ENCODE assay signal across 17 mouse cellular contexts in genomic region chr10:24972923-24973322, GRCm38 (mm10). TPM values are rescaled to one million over a fixed set of nuclear protein-coding genes. Genes with fewer than 3 reads are reported as not detected.
DNase-seq lines count a peak whose midpoint lies in the region; ATAC-seq lines count a peak whose summit lies in the region.
"Had no signal": no experiment of that assay in that cellular context is flagged by ENCODE, and none has a peak within 500 bp of the region (broad histone marks: within the 10 kb centered on the region; RNA-seq: fewer than 3 reads in every experiment).

No protein-coding gene starts in this region.

- peak; percentile 23 for DNase-seq in embryo, embryonic 10.5 days (ENCODE audit: low spot score)
- DNase-seq in embryo, embryonic 9.5 days (ENCODE audit: extremely low spot score): no peak
- no peak for DNase-seq in kidney, postnatal 36 days
- peak; percentile 36 for DNase-seq in R1 (ENCODE audit: low read depth, low spot score)
- no peak for DNase-seq in layer of hippocampus, postnatal 25 days (ENCODE audit: extremely low spot score in 1 of 2, low spot score in 1 of 2)
- no peak for DNase-seq in cerebellum, adult 18-20 months
- DNase-seq: cerebellum, adult 11-12 months; gastrocnemius, postnatal 36 days; heart, postnatal 4 days; kidney, adult 18-20 months; left cerebral cortex, postnatal 4 days; retina, postnatal 1 day; spleen, adult 18-20 months had no signal

- WGBS in kidney, embryonic 16.5 days: 14% methylated on average over 4 of the region's 4 CpGs
- 32% methylated on average over 4 of the region's 4 CpGs for WGBS in limb, embryonic 15.5 days

- peaks cover 13% of the 10 kb centered on the region for H3K4me1 ChIP-seq in kidney, embryonic 16.5 days (ENCODE audit: insufficient read depth, low read length)
- H3K4me1 ChIP-seq in limb, embryonic 15.5 days: 0 out of 2 replicates have a peak, but pooled peaks cover 3% of the 10 kb centered on the region
- H3K4me1 ChIP-seq: midbrain, embryonic 12.5 days had no signal

- H3K27me3 ChIP-seq in kidney, embryonic 16.5 days (ENCODE audit: insufficient read depth, low read length): no peaks in the 10 kb centered on the region
- no peaks in the 10 kb centered on the region for H3K27me3 ChIP-seq in limb, embryonic 15.5 days
- H3K27me3 ChIP-seq: midbrain, embryonic 12.5 days had no signal

- H3K27ac ChIP-seq in kidney, embryonic 16.5 days (ENCODE audit: low read length): no peak overlapping the region
- 0 out of 2 replicates have a peak overlapping the region, but pooled peaks have one; percentile 1 for H3K27ac ChIP-seq in limb, embryonic 15.5 days
- H3K27ac ChIP-seq: midbrain, embryonic 12.5 days had no signal

- ATAC-seq in kidney, embryonic 16.5 days (ENCODE audit: low FRiP score, low TSS enrichment): peak; percentile 59; the same call in 1 of the 2 replicates
- 0 out of 2 replicates have a peak, but pooled peaks have one; percentile 48 for ATAC-seq in limb, embryonic 15.5 days (ENCODE audit: insufficient number of reproducible peaks, low FRiP score, low TSS enrichment, low read depth)
- ATAC-seq: activated CD4-positive, CD25-positive, alpha-beta regulatory T cell, adult 4 months had no signal

- no peak overlapping the region for H3K4me3 ChIP-seq in kidney, embryonic 16.5 days (ENCODE audit: low read length)
- no peak overlapping the region for H3K4me3 ChIP-seq in limb, embryonic 15.5 days
- H3K4me3 ChIP-seq: midbrain, embryonic 12.5 days had no signal

- no peak overlapping the region for H3K4me2 ChIP-seq in kidney, embryonic 16.5 days (replicated peaks; ENCODE audit: low read depth, low read length)
- no peak overlapping the region for H3K4me2 ChIP-seq in limb, embryonic 15.5 days
- H3K4me2 ChIP-seq: midbrain, embryonic 12.5 days had no signal

- no peaks in the 10 kb centered on the region for H3K36me3 ChIP-seq in kidney, embryonic 16.5 days (ENCODE audit: insufficient read depth, low read length)
- no peaks in the 10 kb centered on the region for H3K36me3 ChIP-seq in limb, embryonic 15.5 days
- H3K36me3 ChIP-seq: midbrain, embryonic 12.5 days had no signal

- H3K9me3 ChIP-seq in kidney, embryonic 16.5 days (ENCODE audit: low read length): peaks cover 3% of the 10 kb centered on the region; the same call in 1 of the 2 replicates
- no peaks in the 10 kb centered on the region for H3K9me3 ChIP-seq in limb, embryonic 15.5 days
- H3K9me3 ChIP-seq: midbrain, embryonic 12.5 days had no signal

- no peak overlapping the region for H3K9ac ChIP-seq in kidney, embryonic 16.5 days (replicated peaks; ENCODE audit: low read length)
- no peak overlapping the region for H3K9ac ChIP-seq in limb, embryonic 15.5 days
- H3K9ac ChIP-seq: midbrain, embryonic 12.5 days had no signal

RNA-seq across cellular contexts. Expression of gene Arg1, which starts 45.6 kb away (rescaled TPM):
- 2.2 and 3.1 TPM in 2 replicates for polyA plus RNA-seq in kidney, embryonic 16.5 days (2015; fragmentation: Nextera tagmentation; extraction: Ambion mirVana)
- 17.5 and 18.0 TPM in 2 replicates for polyA plus RNA-seq in limb, embryonic 15.5 days (2015; fragmentation: Nextera tagmentation; extraction: Ambion mirVana)
- total RNA-seq in layer of hippocampus, postnatal 25 days (2021): under 1 TPM in 1 of 2 experiments, not detected in 1; 0.17 TPM
- total RNA-seq: gastrocnemius, postnatal 36 days; left cerebral cortex, postnatal 4 days had no signal

Comparison
In these comparisons a context has a peak if more than half of its experiments do, and no peak if none do; other contexts are left out.
1. DNase-seq: peak in embryo, embryonic 10.5 days (single experiment) and R1 (single experiment); none in embryo, embryonic 9.5 days (single experiment), kidney, postnatal 36 days (0 of 2), layer of hippocampus, postnatal 25 days (0 of 2) and cerebellum, adult 18-20 months (0 of 2).